Mouse (Mus musculus) neural tube, embryonic 11.5 days (tissue): Measurements from ENCODE around the gene Rfng. TPM values are rescaled to one million over a fixed set of nuclear protein-coding genes. Genes with fewer than 3 reads are reported as not detected.
A peak's percentile ranks its signal among the peaks of the same experiment; 100 is the strongest.

ENCODE experiments used
- ATAC-seq: fragments of 200-750 bp; cut with Nextera tagmentation; 2 replicates; pipeline ENCODE4 v1.8.0; 2017; ENCODE audit warnings: moderate number of reproducible peaks, mild to moderate bottlenecking, moderate TSS enrichment, moderate library complexity; ENCODE audit not compliant: insufficient read depth, low FRiP score, low TSS enrichment
- DNase-seq: peaks from one replicate; pipeline ENCODE4 v3.0.0-alpha.2; 2015; ENCODE audit warnings: low spot score
- H3K27ac ChIP-seq: fragments of 300-500 bp; sonication (generic); 2 replicates; pipeline ENCODE4 v1.5.1; 2014; ENCODE audit warnings: low read depth, mild to moderate bottlenecking, low read length
- H3K27me3 ChIP-seq: fragments of 300-500 bp; sonication (generic); 2 replicates; pipeline ENCODE4 v1.6.1; 2014; ENCODE audit warnings: mild to moderate bottlenecking, low read length, mixed read lengths; ENCODE audit not compliant: control insufficient read depth, insufficient read depth
- H3K36me3 ChIP-seq: fragments of 300-500 bp; sonication (generic); 2 replicates; pipeline ENCODE4 v1.6.1; 2014; ENCODE audit warnings: mild to moderate bottlenecking, low read length, moderate library complexity, mixed read lengths; ENCODE audit not compliant: control insufficient read depth, insufficient read depth
- H3K4me1 ChIP-seq: fragments of 300-500 bp; sonication (generic); 2 replicates; pipeline ENCODE4 v1.6.1; 2014; ENCODE audit warnings: low read length, mixed read lengths; ENCODE audit not compliant: control insufficient read depth, insufficient read depth
- H3K4me2 ChIP-seq: fragments of 300-500 bp; sonication (generic); 2 replicates; pipeline ENCODE4 v1.6.1; 2014; ENCODE audit warnings: low read depth, mild to moderate bottlenecking, moderate library complexity
- H3K4me3 ChIP-seq: fragments of 300-500 bp; sonication (generic); 2 replicates; pipeline ENCODE4 v1.5.1; 2014; ENCODE audit warnings: low read depth, low read length
- H3K9ac ChIP-seq: fragments of 300-500 bp; sonication (generic); 2 replicates; pipeline ENCODE4 v1.6.1; 2014; ENCODE audit warnings: mild to moderate bottlenecking, low read length
- H3K9me3 ChIP-seq: fragments of 300-500 bp; sonication (generic); 2 replicates; pipeline ENCODE4 v1.6.1; 2016; ENCODE audit warnings: low read length; ENCODE audit not compliant: control insufficient read depth
- WGBS: fragments of 180-500 bp; shearing (Covaris S2); extraction: QIAGEN DNeasy Blood & Tissue Kit; methylation state at CpG from one replicate; pipeline ENCODE4 v1.1.7; 2014; 5-methylcytosine and 5-hydroxymethylcytosine counted together
- polyA plus RNA-seq: library from polyadenylated mRNA; unstranded; fragments of >200 nt; fragmentation: Nextera tagmentation; extraction: Ambion mirVana; gene quantifications from 2 replicates; pipeline ENCODE4 v1.2.1, GENCODE M21; 2014

The Rfng gene
- polyA plus RNA-seq, 1 experiment from 2014 or later: 36.7 TPM

- peak overlapping the region; percentile 3; the same call in 1 of the 2 replicates for H3K4me2 ChIP-seq
- no peak overlapping the region for H3K4me3 ChIP-seq
- ATAC-seq (peak; percentile 64; the same call in 1 of the 2 replicates), DNase-seq (peak; percentile 89)
- no peaks in the 10 kb centered on the region for H3K36me3 ChIP-seq
- peaks cover 4% of the 10 kb centered on the region for H3K4me1 ChIP-seq
- H3K9me3 ChIP-seq: no peaks in the 10 kb centered on the region
- 12% methylated on average over 10 of the region's 10 CpGs for WGBS
- no peaks in the 10 kb centered on the region for H3K27me3 ChIP-seq
- peak overlapping the region; percentile 32; the same call in 1 of the 2 replicates for H3K9ac ChIP-seq
- H3K27ac ChIP-seq: 0 out of 2 replicates have a peak overlapping the region, but pooled peaks have one; percentile 2
Observed at GRCm38 (mm10) chr11:120800061-120800904, 16.3 kb upstream of the Rfng start.

- Histone ChIP-seq H3K4me2 (peak overlapping the region; percentile 3; the same call in 1 of the 2 replicates), H3K4me1 (peaks cover 7% of the 10 kb centered on the region), H3K9me3 (no peaks in the 10 kb centered on the region), H3K27ac (no peak overlapping the region), H3K27me3 (no peaks in the 10 kb centered on the region), H3K4me3 (no peak overlapping the region), H3K36me3 (no peaks in the 10 kb centered on the region), H3K9ac (no peak overlapping the region)
- 68% methylated on average over 6 of the region's 6 CpGs for WGBS
- ATAC-seq (no peak), DNase-seq (no peak)
Observed at GRCm38 (mm10) chr11:120799316-120799890, 15.4 kb upstream of the Rfng start.

GRCm38 (mm10) chr11:120798244-120798643 lies 14.2 kb upstream of the Rfng start:
- H3K9ac ChIP-seq: no peak overlapping the region
- H3K4me2 ChIP-seq: no peak overlapping the region
- peaks cover 7% of the 10 kb centered on the region for H3K4me1 ChIP-seq
- no peak overlapping the region for H3K4me3 ChIP-seq
- DNase-seq (no peak), ATAC-seq (no peak)
- peaks cover 4% of the 10 kb centered on the region for H3K36me3 ChIP-seq
- no peaks in the 10 kb centered on the region for H3K9me3 ChIP-seq
- 91% methylated on average over 3 of the region's 3 CpGs for WGBS
- no peaks in the 10 kb centered on the region for H3K27me3 ChIP-seq
- no peak overlapping the region for H3K27ac ChIP-seq

- WGBS: 30% methylated on average over 8 of the region's 8 CpGs
Observed at GRCm38 (mm10) chr11:120796614-120796946, 12.6 kb upstream of the Rfng start.

GRCm38 (mm10) chr11:120795756-120796613 lies 12.0 kb upstream of the Rfng start, which contains the start of gene Dus1l:
Dus1l (minus strand) TSS chr11:120796403.
- peak; percentile 86 for ATAC-seq
- peaks cover 7% of the 10 kb centered on the region for H3K4me1 ChIP-seq
- H3K4me2 ChIP-seq: peak within 1 kb of the TSS; percentile 97
- peak within 1 kb of the TSS; percentile 87 for H3K9ac ChIP-seq
- peaks cover 20% of the 10 kb centered on the region for H3K36me3 ChIP-seq
- no peaks in the 10 kb centered on the region for H3K9me3 ChIP-seq
- peak within 1 kb of the TSS; percentile 73; the same call in 1 of the 2 replicates for H3K27ac ChIP-seq
- WGBS: 3% methylated on average over 59 of the region's 59 CpGs
- peak; percentile 98 for DNase-seq
- no peaks in the 10 kb centered on the region for H3K27me3 ChIP-seq
- H3K4me3 ChIP-seq: peak within 1 kb of the TSS; percentile 99

More at GRCm38 (mm10) chr11:120796614-120796946, 12.6 kb upstream of the Rfng start:
- Histone ChIP-seq H3K4me2 (peak overlapping the region; percentile 32; the same call in 1 of the 2 replicates), H3K4me1 (peaks cover 7% of the 10 kb centered on the region), H3K4me3 (peak overlapping the region; percentile 99; the same call in 1 of the 2 replicates), H3K36me3 (peaks cover 17% of the 10 kb centered on the region), H3K27ac (peak overlapping the region; percentile 73; the same call in 1 of the 2 replicates), H3K9me3 (no peaks in the 10 kb centered on the region), H3K9ac (peak overlapping the region; percentile 41), H3K27me3 (no peaks in the 10 kb centered on the region)
- ATAC-seq: peak; percentile 29
- no peak for DNase-seq

GRCm38 (mm10) chr11:120792652-120793051 lies 8.6 kb upstream of the Rfng start:
- Histone ChIP-seq H3K4me3 (no peak overlapping the region), H3K9ac (no peak overlapping the region), H3K36me3 (peaks cover 32% of the 10 kb centered on the region), H3K9me3 (no peaks in the 10 kb centered on the region), H3K4me1 (peaks cover 7% of the 10 kb centered on the region), H3K27me3 (no peaks in the 10 kb centered on the region), H3K4me2 (no peak overlapping the region), H3K27ac (no peak overlapping the region)
- 98% methylated on average over 9 of the region's 9 CpGs for whole genome bisulfite sequencing
- no peak for ATAC-seq
- DNase-seq: no peak

- peaks cover 33% of the 10 kb centered on the region for H3K36me3 ChIP-seq
- ATAC-seq (no peak), DNase-seq (no peak)
- H3K27me3 ChIP-seq: no peaks in the 10 kb centered on the region
- H3K4me2 ChIP-seq: no peak overlapping the region
- peaks cover 7% of the 10 kb centered on the region for H3K4me1 ChIP-seq
- H3K9me3 ChIP-seq: no peaks in the 10 kb centered on the region
- no peak overlapping the region for H3K9ac ChIP-seq
- no peak overlapping the region for H3K27ac ChIP-seq
- WGBS: 92% methylated on average over 3 of the region's 3 CpGs
- no peak overlapping the region for H3K4me3 ChIP-seq
Observed at GRCm38 (mm10) chr11:120789810-120790209, 5.8 kb upstream of the Rfng start.

GRCm38 (mm10) chr11:120789355-120789754 lies 5.3 kb upstream of the Rfng start:
- Histone ChIP-seq H3K4me3 (no peak overlapping the region), H3K4me2 (no peak overlapping the region), H3K9ac (no peak overlapping the region), H3K9me3 (no peaks in the 10 kb centered on the region), H3K4me1 (peaks cover 7% of the 10 kb centered on the region), H3K27ac (no peak overlapping the region), H3K27me3 (no peaks in the 10 kb centered on the region), H3K36me3 (peaks cover 33% of the 10 kb centered on the region)
- 85% methylated on average over 4 of the region's 4 CpGs for WGBS
- ATAC-seq (no peak), DNase-seq (no peak)
